Mouse (Mus musculus) adrenal gland, postnatal 10 days (tissue): ENCODE results near the gene Sphk2. TPM values are rescaled to one million over a fixed set of nuclear protein-coding genes. Genes with fewer than 3 reads are reported as not detected.

Source experiments
- DNase-seq: peaks from one replicate; pipeline ENCODE4 v3.0.0; 2021; ENCODE audit warnings: mixed read lengths
- total RNA-seq, 2 experiments: library from RNA; stranded (reverse); gene quantifications; 2 replicates each; pipeline ENCODE4 v1.2.3; 2021

The Sphk2 gene
- total RNA-seq, 2 experiments from 2014 or later: 28.0 to 28.8 TPM

DNA sequence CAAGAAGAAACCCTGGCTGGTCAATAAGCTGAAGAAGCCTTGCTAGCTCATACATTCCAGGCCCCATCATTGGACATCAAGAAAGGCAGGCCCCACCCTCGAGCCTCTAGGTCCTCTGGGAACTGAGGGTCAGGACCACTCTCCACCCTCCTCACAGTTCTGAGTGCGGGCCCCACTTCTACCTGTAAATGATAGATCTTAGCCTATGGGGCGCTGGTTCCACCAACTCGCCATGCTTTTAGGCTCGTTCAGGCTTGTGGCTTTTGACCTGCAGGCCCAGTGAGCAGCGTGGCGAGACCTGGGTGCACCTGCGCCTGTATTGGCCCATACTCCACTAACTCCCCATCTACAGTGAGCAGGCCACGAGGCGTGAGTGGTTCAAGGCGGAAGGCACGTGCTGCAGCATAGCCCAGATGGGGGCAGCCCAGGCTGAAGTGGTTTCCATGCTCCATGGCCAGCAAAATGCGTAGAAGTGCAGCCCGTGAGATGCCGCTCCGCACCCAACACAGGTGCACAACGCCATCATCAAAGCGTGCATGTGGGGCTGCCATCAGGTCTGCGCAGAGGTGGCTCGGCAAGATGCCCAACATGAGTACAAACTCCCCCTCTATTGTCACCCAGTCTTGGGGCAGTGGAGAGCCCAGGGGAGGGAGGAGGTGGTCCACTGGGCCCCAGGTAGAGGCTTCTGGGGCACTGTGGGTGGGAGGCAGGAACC, 7.2 kb downstream of the Sphk2 start:
- no peak for DNase-seq

DNA sequence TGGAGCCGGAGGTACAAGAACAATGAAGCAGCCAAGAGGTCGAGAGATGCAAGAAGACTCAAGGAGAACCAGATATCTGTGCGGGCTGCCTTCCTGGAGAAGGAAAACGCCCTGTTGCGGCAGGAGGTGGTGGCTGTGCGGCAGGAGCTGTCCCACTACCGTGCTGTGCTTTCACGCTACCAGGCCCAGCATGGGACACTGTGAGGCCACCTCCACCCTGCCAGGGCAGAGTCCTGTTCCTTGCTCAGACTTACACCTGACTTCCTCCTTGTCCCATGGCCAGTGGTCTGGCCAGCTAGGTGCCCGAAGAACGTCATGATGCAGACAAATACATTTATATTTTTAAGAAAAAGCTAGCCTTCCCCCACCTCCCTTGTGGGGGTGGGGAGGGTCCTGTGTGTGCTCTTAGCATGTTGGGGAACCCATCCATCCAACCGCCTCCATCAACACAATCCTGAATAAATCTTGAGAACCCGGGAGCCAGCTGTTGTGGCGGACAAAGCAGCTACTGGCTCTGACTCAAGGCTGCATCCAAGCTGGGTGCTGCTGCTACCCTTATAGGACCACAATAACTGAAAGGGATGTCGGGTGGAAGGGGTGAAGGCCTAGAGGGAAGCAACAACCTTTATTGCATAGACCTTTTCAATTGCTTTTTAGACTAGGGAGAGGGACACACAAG, 8.0 kb downstream of the Sphk2 start:
- DNase-seq: no peak

DNA sequence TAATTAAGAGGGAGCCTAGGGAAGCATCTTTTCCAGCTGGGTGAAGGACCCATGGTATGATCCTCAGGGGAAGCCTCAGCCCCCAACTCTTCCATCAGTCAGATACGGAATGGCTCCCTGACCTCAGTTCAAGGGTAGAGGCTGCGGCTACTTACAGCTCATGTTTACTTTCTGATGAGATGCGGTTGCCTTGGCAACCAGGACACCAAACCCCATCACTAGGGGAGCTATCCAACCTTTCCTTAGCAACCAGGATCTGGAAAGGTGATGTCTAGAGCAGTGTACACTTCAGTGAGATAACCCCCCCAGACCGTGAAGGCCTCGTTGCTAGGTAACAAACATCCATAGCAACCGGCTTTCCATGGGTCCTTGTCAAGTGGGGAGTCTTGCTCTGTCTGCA, 8.8 kb downstream of the Sphk2 start:
- no peak for DNase-seq

DNA sequence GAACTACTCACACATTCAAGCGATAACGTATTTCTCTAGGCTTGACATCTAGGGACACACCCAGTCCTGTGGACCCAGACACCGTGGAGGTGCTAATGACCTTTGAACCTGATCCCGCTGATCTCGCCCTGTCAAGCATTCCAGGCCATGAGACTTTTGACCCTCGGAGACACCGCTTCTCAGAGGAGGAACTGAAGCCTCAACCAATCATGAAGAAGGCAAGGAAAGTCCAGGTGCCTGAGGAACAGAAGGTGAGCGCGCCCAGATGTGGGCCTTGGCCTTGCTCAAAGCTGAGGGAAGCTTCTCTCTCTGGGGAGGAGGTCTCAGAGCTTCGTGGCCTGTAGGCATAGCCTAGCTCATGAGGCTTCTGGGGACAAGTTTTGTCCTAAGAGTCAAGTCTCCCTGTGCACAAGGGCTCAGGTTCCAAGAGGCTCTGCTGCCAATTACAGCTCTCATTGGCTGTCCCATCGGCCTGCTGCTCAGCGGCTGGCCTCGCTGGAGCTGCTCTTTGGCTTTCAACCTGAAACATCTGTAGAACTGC, 9.5 kb downstream of the Sphk2 start:
- DNase-seq: no peak

DNA sequence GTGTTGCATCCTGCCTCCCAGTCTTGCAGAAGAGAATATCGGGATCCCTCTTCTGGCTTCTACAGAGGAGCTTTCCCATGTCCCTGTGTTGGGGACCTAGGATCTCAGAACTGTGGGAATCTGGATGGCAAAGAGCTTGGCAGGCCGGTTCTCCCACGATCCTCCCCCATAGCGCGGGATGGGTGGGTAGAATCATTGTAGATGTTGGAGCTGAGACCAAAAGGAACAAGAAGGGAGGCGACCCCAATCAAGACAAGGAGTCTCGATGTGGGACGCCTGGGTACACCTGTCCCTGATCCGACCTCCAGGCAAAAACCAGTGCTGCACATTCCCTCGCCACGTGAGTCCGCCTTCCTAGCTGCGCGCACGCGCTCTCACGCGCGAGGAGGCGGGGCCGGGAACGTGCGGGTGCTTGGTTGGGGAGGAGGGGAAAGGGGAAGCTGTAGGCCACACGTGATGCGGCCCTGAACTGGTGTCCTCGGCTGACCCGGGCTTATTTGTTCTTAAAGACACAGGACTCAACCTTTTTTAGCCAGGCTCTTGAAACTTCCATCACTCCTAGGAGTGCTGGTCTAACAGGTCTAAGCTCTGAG, 10.3 kb downstream of the Sphk2 start:
- peak; percentile 98 for DNase-seq

DNA sequence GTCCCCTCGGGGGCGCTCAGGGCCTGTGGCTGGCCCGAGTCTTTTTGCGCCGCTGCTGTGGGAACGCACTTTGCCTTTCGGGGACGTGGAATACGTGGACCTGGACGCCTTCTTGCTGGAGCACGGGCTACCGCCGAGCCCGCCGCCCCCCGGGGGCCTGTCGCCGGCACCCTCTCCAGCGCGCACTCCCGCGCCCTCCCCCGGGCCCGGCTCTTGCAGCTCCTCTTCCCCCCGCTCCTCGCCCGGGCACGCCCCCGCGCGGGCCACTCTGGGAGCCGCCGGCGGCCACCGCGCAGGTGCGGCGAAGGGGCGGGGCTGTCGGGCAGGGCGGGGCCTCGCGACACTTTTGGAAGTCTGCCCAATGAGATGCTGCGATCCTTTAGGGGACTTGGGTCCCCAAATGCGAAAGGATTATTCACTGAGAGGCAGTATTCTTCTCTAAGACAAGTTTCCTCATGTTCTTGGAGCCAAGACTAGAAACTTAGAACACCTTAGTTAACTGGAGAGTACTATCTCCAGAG, 11.0 kb downstream of the Sphk2 start:
- DNase-seq: peak; percentile 96

DNA sequence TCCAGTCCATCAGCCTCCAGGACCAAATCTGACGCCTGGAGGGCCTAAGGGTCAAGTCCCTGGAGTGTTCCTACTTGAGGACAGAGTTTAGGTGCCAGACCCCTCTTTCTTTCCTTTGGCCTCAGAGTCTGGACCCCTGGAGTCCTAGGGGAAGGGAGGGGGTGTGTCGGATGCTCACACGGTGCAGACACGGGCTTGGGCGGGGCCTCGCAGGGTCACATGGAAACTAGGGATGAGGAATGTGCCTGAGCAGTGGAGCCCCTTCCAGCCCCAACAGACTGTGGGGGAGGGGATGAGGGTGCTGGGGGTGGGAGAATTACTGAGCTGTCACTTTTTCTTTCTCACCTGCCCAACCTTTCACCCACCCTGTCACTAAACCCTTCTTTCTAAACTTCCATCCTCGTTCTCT, 11.9 kb downstream of the Sphk2 start:
- peak; percentile 90 for DNase-seq

DNA sequence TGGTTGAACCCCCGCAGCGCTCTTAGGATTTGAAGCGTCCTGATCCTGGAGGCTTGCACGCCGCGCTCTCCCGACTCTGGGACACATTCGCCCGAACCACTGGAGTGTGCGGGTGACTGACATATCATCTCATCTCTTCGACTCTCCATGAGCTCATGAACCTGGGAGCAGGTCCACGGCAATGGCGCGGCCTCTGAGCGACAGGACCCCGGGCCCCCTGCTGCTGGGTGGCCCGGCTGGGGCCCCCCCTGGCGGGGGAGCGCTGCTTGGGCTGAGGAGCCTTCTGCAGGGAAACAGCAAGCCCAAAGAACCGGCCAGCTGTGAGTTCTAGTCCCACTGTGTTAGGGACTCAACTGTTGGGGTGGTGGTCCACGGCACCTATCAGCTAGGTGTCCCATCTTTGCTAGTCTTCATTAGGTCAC, 12.3 kb downstream of the Sphk2 start:
- DNase-seq: peak; percentile 53

DNA sequence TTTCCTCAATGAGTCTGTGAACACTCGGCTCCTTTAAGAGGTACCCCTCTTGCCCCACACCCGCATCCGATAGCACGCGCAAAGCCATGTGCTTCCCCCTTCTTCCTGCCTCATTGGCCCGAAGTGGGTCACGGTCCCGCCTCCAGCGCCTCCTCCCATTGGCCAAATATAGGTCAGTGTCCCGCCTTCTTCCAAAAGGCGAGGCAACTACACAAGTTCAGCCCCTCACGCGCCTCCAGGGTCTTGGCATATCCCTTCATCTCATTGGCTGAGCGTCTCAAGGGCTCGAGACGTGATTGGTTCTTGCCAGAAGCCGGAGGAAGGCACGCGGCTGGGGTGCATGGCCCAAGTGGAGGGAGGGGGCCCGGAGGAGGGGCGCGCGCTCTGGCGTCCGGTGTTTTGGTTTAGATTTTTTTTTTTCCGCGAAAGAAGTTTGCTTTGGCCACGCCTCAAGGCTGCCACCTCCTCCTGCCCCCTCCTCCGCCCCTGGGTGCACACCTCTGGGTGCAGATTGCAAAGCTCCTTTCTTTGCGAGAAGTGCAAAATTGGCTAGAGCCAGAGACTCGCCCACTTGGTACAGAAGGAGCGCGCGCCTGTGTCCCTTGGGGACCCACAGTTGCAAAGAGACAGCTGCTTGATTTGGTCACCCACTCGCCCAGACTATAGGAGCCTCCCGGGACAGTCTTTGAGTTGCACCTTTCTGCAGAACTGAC, 12.9 kb downstream of the Sphk2 start, which contains the start of gene Dbp:
Gene Dbp (plus strand): TSS at position 359 of the 713 bp plus-strand sequence.
- peak; percentile 98 for DNase-seq

DNA sequence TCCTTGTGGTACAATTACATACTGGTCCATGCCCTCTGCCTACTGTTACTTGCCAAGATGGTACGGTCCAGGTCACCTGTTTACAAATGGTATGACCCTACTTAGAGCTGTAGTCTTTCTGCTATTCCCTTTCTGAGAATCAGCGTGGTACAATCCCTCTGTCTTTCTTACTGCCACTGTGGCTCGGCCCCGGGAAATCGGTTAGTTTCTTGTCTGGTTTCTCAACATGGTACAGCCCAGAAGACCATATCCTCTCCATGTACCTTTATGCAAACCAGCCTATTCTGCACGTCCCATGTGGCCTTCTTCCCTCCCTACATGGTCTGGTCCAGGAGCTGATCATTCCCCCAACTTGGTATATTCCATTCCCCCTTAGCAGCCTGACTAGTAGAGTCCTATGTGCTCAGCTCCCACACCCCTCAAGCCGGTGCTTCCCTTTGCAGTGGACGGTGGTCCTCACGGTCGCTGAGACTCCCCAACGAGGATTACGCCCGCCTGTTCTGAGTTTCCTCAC, 13.7 kb downstream of the Sphk2 start:
- peak; percentile 70 for DNase-seq

DNA sequence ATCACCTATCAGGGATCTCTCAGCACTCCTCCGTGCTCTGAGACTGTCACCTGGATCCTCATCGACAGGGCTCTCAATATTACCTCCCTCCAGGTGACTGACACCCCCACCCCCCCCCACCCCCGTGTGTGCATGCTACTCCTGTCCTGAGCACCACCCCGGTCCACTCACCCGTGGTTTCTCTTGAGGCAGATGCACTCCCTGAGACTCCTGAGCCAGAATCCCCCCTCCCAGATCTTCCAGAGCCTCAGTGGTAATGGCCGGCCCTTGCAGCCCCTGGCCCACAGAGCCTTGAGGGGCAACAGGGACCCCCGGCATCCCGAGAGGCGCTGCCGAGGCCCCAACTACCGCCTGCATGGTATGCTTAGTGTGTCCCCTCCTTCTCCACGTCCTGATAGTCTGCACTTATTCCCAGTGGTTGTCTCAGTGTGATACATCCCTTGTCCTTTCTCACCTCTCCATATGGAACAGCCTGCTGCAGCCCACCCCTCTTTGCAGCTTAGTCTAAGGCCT, 14.2 kb downstream of the Sphk2 start:
- peak; percentile 3 for DNase-seq

DNA sequence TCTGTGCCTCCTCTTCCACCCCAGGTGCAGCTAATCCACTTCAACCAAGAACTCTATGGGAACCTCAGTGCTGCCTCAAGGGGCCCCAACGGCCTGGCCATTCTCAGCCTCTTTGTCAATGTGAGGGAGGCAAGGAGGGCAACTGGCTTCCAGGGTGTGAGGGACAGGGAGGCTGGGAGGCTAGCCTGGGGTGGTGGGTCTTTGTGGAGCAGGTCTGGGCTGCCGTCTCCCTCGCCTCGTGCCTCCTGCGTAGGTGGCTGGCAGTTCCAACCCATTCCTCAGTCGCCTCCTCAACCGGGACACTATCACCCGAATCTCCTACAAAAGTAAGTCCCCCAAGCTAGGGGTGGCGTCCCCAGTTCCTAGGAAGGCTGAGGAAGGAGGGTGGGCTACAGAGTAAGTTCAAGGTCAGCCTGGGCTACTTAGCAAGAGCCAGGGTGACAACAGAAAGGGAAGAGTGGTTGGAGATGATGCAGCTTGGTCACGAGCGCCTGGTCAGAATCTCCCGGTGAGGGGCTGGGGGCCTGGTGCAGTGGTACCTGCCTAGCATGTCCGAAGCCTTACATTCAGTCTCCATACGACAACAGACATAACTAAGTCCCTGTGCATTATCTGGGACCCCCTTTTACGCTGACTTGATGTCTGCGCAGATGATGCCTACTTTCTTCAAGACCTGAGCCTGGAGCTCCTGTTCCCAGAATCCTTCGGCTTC, 14.8 kb downstream of the Sphk2 start:
- DNase-seq: peak; percentile 7

DNA sequence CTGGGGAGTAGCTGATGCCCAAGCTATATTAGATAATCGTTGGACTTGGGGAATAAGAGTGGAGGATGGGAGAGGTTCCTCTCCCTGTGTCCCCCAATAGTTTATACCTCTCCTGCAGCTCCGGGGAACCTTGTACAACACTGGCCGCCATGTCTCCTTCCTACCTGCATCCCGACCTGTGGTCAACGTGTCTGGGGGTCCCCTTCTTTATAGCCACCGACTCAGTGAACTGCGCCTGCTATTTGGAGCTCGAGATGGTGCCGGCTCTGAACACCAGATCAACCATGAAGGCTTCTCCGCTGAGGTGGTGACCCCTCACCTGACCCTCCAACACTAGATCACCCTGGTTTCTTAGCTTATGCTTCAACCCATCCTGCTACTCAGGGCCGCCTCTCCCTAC, 15.5 kb downstream of the Sphk2 start:
- DNase-seq: peak; percentile 4

DNA sequence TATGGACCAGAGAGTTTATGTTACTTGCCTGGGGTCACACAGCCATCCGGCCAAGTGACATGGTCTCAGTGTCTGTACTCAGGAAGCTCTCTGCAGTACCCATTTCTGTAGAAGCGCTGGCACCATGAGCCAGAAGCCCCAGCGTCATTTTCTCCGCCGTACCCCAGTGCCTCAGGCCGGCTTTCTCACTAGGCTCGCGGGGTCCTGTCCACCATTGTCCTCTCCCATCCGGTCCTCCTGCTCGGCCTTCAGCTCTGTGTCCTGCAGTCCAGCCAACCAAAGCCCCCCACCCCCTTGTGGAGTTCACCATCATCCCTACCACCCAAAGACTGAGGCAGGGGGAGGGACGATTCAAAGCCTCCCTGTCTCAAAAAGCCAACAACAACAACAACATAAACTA, 16.2 kb downstream of the Sphk2 start:
- DNase-seq: no peak

DNA sequence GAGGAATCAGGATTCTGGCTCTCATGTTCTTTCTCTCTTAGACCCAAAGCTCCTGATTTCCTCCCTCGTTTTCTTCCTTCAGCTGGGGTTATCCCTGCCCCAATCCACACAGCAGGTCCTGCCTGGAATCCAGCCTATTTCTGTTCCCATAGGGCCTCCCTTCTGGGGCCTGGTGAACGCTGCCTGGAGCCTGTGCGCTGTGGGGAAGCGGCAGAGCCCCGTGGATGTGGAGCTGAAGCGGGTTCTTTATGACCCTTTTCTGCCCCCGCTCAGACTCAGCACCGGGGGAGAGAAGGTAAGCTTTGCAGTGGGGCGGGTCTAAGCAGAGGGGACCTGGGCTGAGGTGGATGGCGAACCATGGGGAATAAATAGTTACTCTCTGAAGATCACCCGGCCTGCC, 16.7 kb downstream of the Sphk2 start:
- DNase-seq: peak; percentile 66

DNA sequence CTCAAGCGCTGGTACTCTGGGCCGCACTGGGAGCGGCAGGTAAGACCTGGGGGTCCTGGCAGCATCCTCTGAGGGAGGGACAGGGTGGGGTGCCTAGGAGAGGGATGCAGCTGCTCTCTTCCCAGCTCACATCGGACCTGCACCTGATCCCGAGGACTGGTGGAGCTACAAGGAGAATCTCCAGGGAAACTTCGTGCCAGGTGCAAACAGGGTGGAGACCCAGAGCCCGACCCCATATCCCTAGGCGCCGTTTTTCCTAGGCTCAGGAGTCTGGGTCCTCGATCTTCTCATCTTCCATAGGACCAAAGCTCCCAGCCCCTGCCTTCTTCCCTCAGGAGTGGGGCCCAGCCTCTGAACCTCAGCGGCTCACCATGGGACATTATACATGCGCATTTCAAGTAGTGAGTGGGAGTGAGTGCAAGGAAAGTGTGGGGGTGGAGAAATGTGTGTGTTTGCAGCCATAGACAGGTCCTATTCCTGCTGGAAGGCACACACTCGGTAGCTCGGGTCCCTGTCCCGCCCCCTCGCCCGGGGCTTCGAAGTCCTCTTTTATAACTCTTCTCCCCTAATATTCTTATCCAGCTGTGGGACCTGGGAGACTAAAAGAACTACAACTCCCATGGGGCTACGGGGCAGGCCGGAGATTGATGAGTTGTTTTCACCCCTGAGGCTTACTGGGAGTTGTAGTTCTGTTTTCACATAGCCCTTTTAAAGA, 17.3 kb downstream of the Sphk2 start:
- peak; percentile 83 for DNase-seq

DNA sequence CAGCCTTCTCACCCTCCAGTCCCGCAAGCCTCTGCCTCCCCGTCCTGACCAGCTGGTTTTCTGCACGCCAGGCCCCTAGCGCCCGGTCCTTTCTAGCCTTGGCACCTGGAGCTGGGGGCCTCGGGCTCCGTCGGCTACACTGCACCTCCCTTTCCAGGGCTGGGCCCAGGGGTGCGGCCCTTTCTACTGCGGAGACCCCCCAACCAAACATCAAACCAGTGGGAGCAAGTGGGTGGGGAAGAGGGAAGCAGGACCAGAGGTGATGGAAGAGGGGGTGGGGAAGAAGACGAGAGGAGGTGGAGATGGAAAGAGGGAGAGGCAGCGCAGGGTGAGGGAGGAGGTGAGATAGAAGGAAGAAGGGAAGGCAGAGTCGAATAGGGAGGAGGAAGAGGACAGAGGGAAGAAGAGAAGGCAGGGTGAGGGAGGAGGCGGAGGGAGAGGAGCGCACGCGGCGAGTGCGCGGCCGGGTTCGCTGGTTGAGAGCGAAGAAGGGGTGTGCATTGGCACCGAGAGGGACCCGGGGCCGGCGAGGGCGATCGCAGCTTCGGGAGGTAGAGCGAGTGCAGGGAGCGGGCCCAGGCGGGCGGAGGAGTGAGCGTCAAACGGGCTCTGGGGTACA, 18.2 kb downstream of the Sphk2 start, which contains the start of gene Car11:
Gene Car11 (plus strand): TSS at position 321 of the 619 bp plus-strand sequence.
- DNase-seq: no peak

DNA sequence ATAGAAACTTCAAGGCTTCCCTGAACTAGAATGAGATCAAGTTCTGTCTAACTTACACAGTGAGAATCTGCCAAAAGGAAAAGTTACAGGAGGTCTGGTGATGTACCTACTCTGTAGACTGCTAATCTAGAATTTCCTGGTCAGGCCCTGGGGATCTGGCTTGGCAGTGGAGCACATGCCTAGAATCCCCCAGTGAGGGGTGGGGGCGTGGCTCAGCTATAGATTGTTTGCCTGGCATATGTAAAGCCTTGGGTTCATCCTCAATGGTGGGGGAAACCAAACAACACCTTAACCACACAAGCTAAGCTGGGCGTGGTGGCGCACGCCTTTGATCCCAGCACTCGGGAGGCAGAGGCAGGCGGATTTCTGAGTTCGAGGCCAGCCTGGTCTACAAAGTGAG, 19.9 kb downstream of the Sphk2 start:
- no peak for DNase-seq

DNA sequence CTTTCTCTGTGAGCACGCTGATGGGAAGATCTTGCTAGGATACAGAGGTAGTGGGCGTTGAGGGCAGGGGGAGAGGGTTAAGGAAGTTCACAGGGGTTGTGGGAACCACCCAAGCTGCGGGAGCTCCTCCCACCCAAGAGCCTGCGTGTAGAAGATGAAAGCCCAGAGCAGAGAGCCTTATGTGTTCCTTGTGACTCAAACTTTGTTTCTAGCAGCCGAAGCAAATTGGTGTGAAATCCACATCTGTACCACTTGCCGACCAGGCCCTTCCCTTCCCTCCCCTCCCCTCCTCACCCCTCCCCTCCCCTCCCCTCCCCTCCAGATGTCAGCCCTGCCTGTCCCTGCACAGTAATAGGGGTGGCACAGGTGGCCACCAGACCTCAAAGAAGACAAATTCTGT, 22.7 kb downstream of the Sphk2 start:
- DNase-seq: no peak
